Mouse (Mus musculus) myocyte (in vitro differentiated cells): ENCODE measurements around the gene Tbcc. TPM values are rescaled to one million over a fixed set of nuclear protein-coding genes. Genes with fewer than 3 reads are reported as not detected.
A peak's percentile ranks its signal among the peaks of the same experiment; 100 is the strongest.
"Not testable (repeated sequence)": the region's sequence is repeated elsewhere in the genome, so short reads cannot be mapped to it uniquely, and the experiment has no call there.

Experiments
- H3K27me3 ChIP-seq: one replicate; pipeline ENCODE4 v1.6.1; 2011; ENCODE audit not compliant: control insufficient read depth, insufficient read depth, insufficient read length
- H3K36me3 ChIP-seq: one replicate; pipeline ENCODE4 v1.6.1; 2011; ENCODE audit not compliant: control insufficient read depth, insufficient read depth
- H3K4me2 ChIP-seq: one replicate; pipeline ENCODE4 v1.6.1; 2011; ENCODE audit warnings: low read depth, control low read depth
- H3K4me3 ChIP-seq: one replicate; pipeline ENCODE4 v1.5.1; 2011; ENCODE audit warnings: mild to moderate bottlenecking, control low read depth, moderate library complexity
- H3K79me2 ChIP-seq: one replicate; pipeline ENCODE4 v1.6.1; 2011; ENCODE audit not compliant: control insufficient read depth, insufficient read depth
- H3ac ChIP-seq: one replicate; pipeline ENCODE4 v1.6.1; 2011; ENCODE audit not compliant: control insufficient read depth, insufficient read length
- E2F4 ChIP-seq: IDR thresholded peaks from one replicate; pipeline ENCODE4 v1.6.1; 2011; ENCODE audit warnings: mild to moderate bottlenecking, control low read depth, moderate library complexity; ENCODE audit not compliant: insufficient read depth
- MAX ChIP-seq: IDR thresholded peaks from one replicate; pipeline ENCODE4 v1.6.1; 2011; ENCODE audit warnings: low read depth, mild to moderate bottlenecking, control low read depth
- MYOD1 ChIP-seq, 3 experiments: IDR thresholded peaks; one replicate each; pipeline ENCODE4 v1.6.1; 2011; ENCODE audit warnings: control low read depth in 2 of 3, low read depth in 2 of 3, mild to moderate bottlenecking in 2 of 3, moderate library complexity in 1 of 3; ENCODE audit not compliant: insufficient read length in 2 of 3, control insufficient read depth in 1 of 3
- MYOG ChIP-seq, 3 experiments: IDR thresholded peaks; one replicate each; pipeline ENCODE4 v1.6.1; 2011; ENCODE audit warnings: control low read depth in 2 of 3, low read depth in 2 of 3, mild to moderate bottlenecking in 2 of 3; ENCODE audit not compliant: insufficient read length in 2 of 3, control insufficient read depth in 1 of 3, insufficient read depth in 1 of 3
- POLR2A ChIP-seq: IDR thresholded peaks from one replicate; pipeline ENCODE4 v1.6.1; 2011; ENCODE audit warnings: low read depth, mild to moderate bottlenecking, control low read depth, moderate library complexity; ENCODE audit not compliant: insufficient read length
- POLR2AphosphoS2 ChIP-seq: IDR thresholded peaks from one replicate; pipeline ENCODE4 v1.6.1; 2011; ENCODE audit warnings: low read depth, control low read depth; ENCODE audit not compliant: insufficient read length
- REST ChIP-seq: IDR thresholded peaks from one replicate; pipeline ENCODE4 v1.6.1; 2011; ENCODE audit warnings: mild to moderate bottlenecking, control low read depth, moderate library complexity; ENCODE audit not compliant: insufficient read depth, insufficient read length
- SRF ChIP-seq: IDR thresholded peaks from one replicate; pipeline ENCODE4 v1.6.1; 2011; ENCODE audit warnings: low read depth; ENCODE audit not compliant: control insufficient read depth, insufficient read length
- TCF12 ChIP-seq: IDR thresholded peaks from one replicate; pipeline ENCODE4 v1.6.1; 2011; ENCODE audit warnings: mild to moderate bottlenecking, control low read depth; ENCODE audit not compliant: poor library complexity, insufficient read depth, severe bottlenecking
- TCF3 ChIP-seq: IDR thresholded peaks from one replicate; pipeline ENCODE4 v1.6.1; 2011; ENCODE audit warnings: low read depth, control low read depth; ENCODE audit not compliant: insufficient read length
- USF1 ChIP-seq: IDR thresholded peaks from one replicate; pipeline ENCODE4 v1.6.1; 2011; ENCODE audit warnings: low read depth, mild to moderate bottlenecking, control low read depth, moderate library complexity
- polyA plus RNA-seq: library from polyadenylated mRNA; unstranded; fragments of >200 nt; fragmentation: generic; extraction: Trizol; gene quantifications from one replicate; pipeline ENCODE4 v1.2.1, GENCODE M21; 2012; ENCODE audit warnings: missing spikeins

Gene Tbcc
- polyA plus RNA-seq, 1 experiment = 46.1 TPM

DNA sequence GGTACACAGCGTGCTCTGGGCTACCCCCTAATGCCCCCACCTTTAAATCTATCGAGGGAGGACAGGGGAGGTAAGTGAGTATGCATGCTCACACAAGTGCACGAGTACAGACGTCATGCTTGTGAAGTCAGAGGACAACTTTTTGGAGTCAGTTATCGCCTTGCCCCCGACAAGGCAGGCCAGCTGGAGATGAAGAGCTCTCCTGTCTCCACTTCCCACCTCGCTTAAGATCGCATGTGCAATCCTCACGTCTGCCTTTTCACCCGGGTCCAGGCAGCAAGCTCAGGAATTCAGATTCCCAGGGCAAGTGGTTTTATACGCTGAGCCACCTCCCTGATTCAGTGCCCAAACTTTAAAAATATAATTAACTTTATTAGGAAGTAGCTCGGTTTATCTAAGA is 45.2 kb upstream of the Tbcc start:
- Histone ChIP-seq H3ac (no peak overlapping the region), H3K27me3 (no peaks in the 10 kb centered on the region), H3K79me2 (peaks cover 5% of the 10 kb centered on the region), H3K4me2 (no peak overlapping the region), H3K36me3 (no peaks in the 10 kb centered on the region), H3K4me3 (no peak overlapping the region)
- no peak for TF ChIP-seq E2F4
- TF ChIP-seq MAX = no peak

- H3K4me3 ChIP-seq, H3K27me3 ChIP-seq, H3K36me3 ChIP-seq, H3K4me2 ChIP-seq, H3ac ChIP-seq, H3K79me2 ChIP-seq: not testable (repeated sequence)
These were observed 43.9 kb upstream of the Tbcc start for GRCm38 (mm10) chr17:46846573-46846972.

GRCm38 (mm10) chr17:46847206-46847605 is 43.3 kb upstream of the Tbcc start:
- H3K27me3 ChIP-seq = no peaks in the 10 kb centered on the region
- no peak overlapping the region for H3ac ChIP-seq
- no peak overlapping the region for H3K4me2 ChIP-seq
- H3K79me2 ChIP-seq = peaks cover 5% of the 10 kb centered on the region
- TF ChIP-seq MAX (no peak), REST (no peak), MYOD1 (IDR thresholded peaks at IDR 0.05; ENCODE audit: control insufficient read depth in 1 of 3, insufficient read length in 2 of 3, low read depth in 2 of 3) (no peak), SRF (no peak), POLR2A (no peak), POLR2AphosphoS2 (no peak)
- no peaks in the 10 kb centered on the region for H3K36me3 ChIP-seq
- no peak overlapping the region for H3K4me3 ChIP-seq

GRCm38 (mm10) chr17:46852725-46853124 is 37.8 kb upstream of the Tbcc start:
- Histone ChIP-seq H3K27me3 (no peaks in the 10 kb centered on the region), H3ac (no peak overlapping the region), H3K4me2 (no peak overlapping the region), H3K36me3 (no peaks in the 10 kb centered on the region), H3K4me3 (no peak overlapping the region), H3K79me2 (peaks cover 32% of the 10 kb centered on the region)
- TF ChIP-seq MYOD1 (IDR thresholded peaks at IDR 0.05; ENCODE audit: control insufficient read depth in 1 of 3, insufficient read length in 2 of 3, low read depth in 2 of 3) = peak in 2 of 3 experiments; percentile 72 to 74
- TF ChIP-seq TCF12 = no peak
- no peak for TF ChIP-seq MAX
- TF ChIP-seq MYOG (IDR thresholded peaks at IDR 0.05; ENCODE audit: control insufficient read depth in 1 of 3, insufficient read depth in 1 of 3, insufficient read length in 2 of 3, low read depth in 2 of 3) = peak in 2 of 3 experiments; percentile 66
- TF ChIP-seq POLR2AphosphoS2 = peak; percentile 87

DNA sequence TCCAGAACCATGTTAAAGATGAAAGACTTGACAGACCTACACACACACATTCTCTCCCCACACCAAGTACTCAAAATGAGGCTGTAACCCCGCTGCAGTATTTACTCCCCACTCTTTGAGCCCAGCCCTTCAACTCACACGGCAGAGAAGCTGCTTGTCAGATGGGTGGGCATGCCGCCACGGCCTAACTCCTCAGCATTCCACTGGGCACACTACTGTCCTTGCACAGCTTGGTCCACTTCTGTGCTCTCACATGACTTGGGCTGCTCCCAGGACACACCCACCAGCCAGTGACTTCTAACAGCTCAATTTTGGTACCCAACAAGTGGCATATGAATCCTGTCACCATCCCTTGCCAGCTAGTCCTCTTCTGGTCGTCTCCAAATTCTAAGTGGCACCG is 37.2 kb upstream of the Tbcc start:
- Histone ChIP-seq H3K4me2 (no peak overlapping the region), H3K79me2 (peaks cover 32% of the 10 kb centered on the region), H3K4me3 (no peak overlapping the region), H3K36me3 (no peaks in the 10 kb centered on the region), H3K27me3 (no peaks in the 10 kb centered on the region), H3ac (no peak overlapping the region)
- TF ChIP-seq MAX = no peak
- TF ChIP-seq MYOD1 (IDR thresholded peaks at IDR 0.05; ENCODE audit: control insufficient read depth in 1 of 3, insufficient read length in 2 of 3, low read depth in 2 of 3) = peak in 1 of 3 experiments; percentile 33
- TF ChIP-seq POLR2A = peak; percentile 73
- no peak for TF ChIP-seq SRF
- TF ChIP-seq REST = no peak
- peak in 1 of 3 experiments; percentile 49 for TF ChIP-seq MYOG (IDR thresholded peaks at IDR 0.05; ENCODE audit: control insufficient read depth in 1 of 3, insufficient read depth in 1 of 3, insufficient read length in 2 of 3, low read depth in 2 of 3)
- peak; percentile 99 for TF ChIP-seq POLR2AphosphoS2
- no peak for TF ChIP-seq USF1

DNA sequence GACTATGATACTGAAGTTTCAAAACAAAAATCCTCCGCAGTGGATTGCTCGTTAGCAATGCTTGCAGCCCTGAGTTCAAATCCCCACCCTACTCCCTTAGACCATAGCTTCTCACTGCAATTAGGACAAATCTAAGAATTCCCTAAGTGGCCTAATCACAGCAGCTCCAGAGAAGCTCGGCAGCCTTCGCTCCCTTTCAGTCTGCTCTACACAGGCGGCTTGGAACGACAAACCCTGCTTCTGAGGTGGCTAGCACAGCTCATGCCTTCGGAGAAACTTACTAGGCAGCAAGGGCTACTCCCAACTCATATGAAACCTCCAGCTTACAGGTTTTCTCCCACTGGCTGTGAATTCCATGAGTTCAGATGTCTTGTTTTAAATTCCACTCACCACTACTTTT is 36.4 kb upstream of the Tbcc start:
- Histone ChIP-seq H3K79me2 (peaks cover 32% of the 10 kb centered on the region), H3ac (no peak overlapping the region), H3K27me3 (no peaks in the 10 kb centered on the region), H3K36me3 (no peaks in the 10 kb centered on the region), H3K4me3 (no peak overlapping the region), H3K4me2 (no peak overlapping the region)
- TF ChIP-seq REST = no peak
- TF ChIP-seq E2F4 = no peak
- no peak for TF ChIP-seq MYOD1 (IDR thresholded peaks at IDR 0.05; ENCODE audit: control insufficient read depth in 1 of 3, insufficient read length in 2 of 3, low read depth in 2 of 3)
- no peak for TF ChIP-seq TCF12
- TF ChIP-seq TCF3 = no peak
- no peak for TF ChIP-seq SRF
- peak; percentile 6 for TF ChIP-seq POLR2A
- peak; percentile 63 for TF ChIP-seq POLR2AphosphoS2
- no peak for TF ChIP-seq USF1
